Comparison of ENCODE assay signal across 7 mouse cellular contexts in the genomic region with DNA sequence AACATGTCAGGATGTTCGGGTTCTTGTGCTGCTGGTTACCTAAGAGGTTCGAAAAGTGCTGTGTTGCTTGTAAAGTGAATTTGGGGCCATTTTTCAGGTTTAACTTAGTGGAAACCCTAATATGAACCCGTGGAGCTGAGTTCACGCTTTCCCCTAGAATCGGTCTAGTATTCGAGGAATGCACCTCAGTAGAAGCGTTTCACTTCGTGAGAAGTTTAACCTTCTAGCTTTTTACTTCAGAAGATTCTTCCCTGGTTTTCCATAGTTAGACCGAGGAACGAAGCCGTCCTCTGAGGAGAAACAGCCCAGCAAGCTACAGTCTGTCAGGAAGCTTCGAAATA. TPM values are rescaled to one million over a fixed set of nuclear protein-coding genes. Genes with fewer than 3 reads are reported as not detected.
DNase-seq lines count a peak whose midpoint lies in the region; ATAC-seq and TF ChIP-seq lines count a peak whose summit lies in the region.

No protein-coding gene starts in this region.

- H3K4me1 ChIP-seq in lung, postnatal 0 days (ENCODE audit: insufficient read depth, low read depth, low read length): no peaks in the 10 kb centered on the region
- H3K4me1 ChIP-seq in limb, embryonic 10.5 days: peaks cover 18% of the 10 kb centered on the region
- peaks cover 5% of the 10 kb centered on the region for H3K4me1 ChIP-seq in olfactory bulb, adult 2 months (ENCODE audit: control insufficient read depth, insufficient read depth, low read length)

- no peak for DNase-seq in lung, postnatal 0 days (ENCODE audit: low spot score)
- DNase-seq in lung, postnatal 36 days: no peak
- no peak for DNase-seq in limb, embryonic 10.5 days (ENCODE audit: low spot score)
- DNase-seq in gastrocnemius, postnatal 4 days (ENCODE audit: low spot score in 2 of 2): no peak
- no peak for DNase-seq in kidney, postnatal 36 days

- H3K27ac ChIP-seq in lung, postnatal 0 days (ENCODE audit: low read length): no peak overlapping the region
- H3K27ac ChIP-seq in limb, embryonic 10.5 days: peak overlapping the region; percentile 92
- H3K27ac ChIP-seq in olfactory bulb, adult 2 months (ENCODE audit: insufficient read depth, low read depth, low read length): no peak overlapping the region

- H3K4me2 ChIP-seq in lung, postnatal 0 days (replicated peaks; ENCODE audit: low read depth, low read length): peak overlapping the region; percentile 71

- no peaks in the 10 kb centered on the region for H3K9me3 ChIP-seq in lung, postnatal 0 days (ENCODE audit: low read length)
- no peaks in the 10 kb centered on the region for H3K9me3 ChIP-seq in limb, embryonic 10.5 days (replicated peaks)

- H3K36me3 ChIP-seq in lung, postnatal 0 days (ENCODE audit: insufficient read depth, low read length): no peaks in the 10 kb centered on the region
- peaks cover 17% of the 10 kb centered on the region for H3K36me3 ChIP-seq in limb, embryonic 10.5 days

- H3K27me3 ChIP-seq in lung, postnatal 0 days (replicated peaks; ENCODE audit: insufficient read depth, low read length): no peaks in the 10 kb centered on the region
- H3K27me3 ChIP-seq in limb, embryonic 10.5 days (ENCODE audit: low read depth, poor library complexity, severe bottlenecking): no peaks in the 10 kb centered on the region

- WGBS in lung, postnatal 0 days: 7% methylated on average over 12 of the region's 12 CpGs
- WGBS in limb, embryonic 10.5 days: 14% methylated on average over 12 of the region's 12 CpGs
- 5% methylated on average over 12 of the region's 12 CpGs for WGBS in olfactory bulb, adult 2 months

- peak overlapping the region; percentile 84 for H3K4me3 ChIP-seq in lung, postnatal 0 days (ENCODE audit: low read depth, low read length)
- H3K4me3 ChIP-seq in limb, embryonic 10.5 days: peak overlapping the region; percentile 92
- peak overlapping the region; percentile 26 for H3K4me3 ChIP-seq in olfactory bulb, adult 2 months (ENCODE audit: insufficient read depth, low read depth, low read length)

- TF ChIP-seq EP300 in lung, postnatal 0 days (IDR thresholded peaks at IDR 0.05): no peak

- TF ChIP-seq POLR2A in olfactory bulb, adult 2 months (IDR thresholded peaks at IDR 0.05; ENCODE audit: insufficient read depth, low read depth, low read length): no peak

- TF ChIP-seq CTCF in lung, postnatal 0 days (IDR thresholded peaks at IDR 0.05): no peak
- TF ChIP-seq CTCF in olfactory bulb, adult 2 months (IDR thresholded peaks at IDR 0.05; ENCODE audit: insufficient read depth, low read depth, low read length): no peak

- peak; percentile 14 for ATAC-seq in lung, postnatal 0 days
- peak; percentile 38 for ATAC-seq in erythroblast, adult 5-6 weeks (replicated peaks; ENCODE audit: low FRiP score, poor library complexity, severe bottlenecking)

- H3K9ac ChIP-seq in lung, postnatal 0 days (replicated peaks; ENCODE audit: low read depth): peak overlapping the region; percentile 86

RNA-seq across cellular contexts. Expression of a gene that starts 0.3 kb away (rescaled TPM):
- 59.4 and 59.8 TPM in 2 replicates for polyA plus RNA-seq in lung, postnatal 0 days (2015; fragmentation: Nextera tagmentation; extraction: Ambion mirVana)
- total RNA-seq in erythroblast, adult 5-6 weeks (2015; ENCODE audit: low replicate concordance): 66.5 and 67.2 TPM in 2 replicates
- total RNA-seq in erythroblast, adult 5-6 weeks (2017; ENCODE audit: low replicate concordance): 76.7 and 82.2 TPM in 2 replicates
- 122 and 137 TPM in 2 replicates for polyA plus RNA-seq in limb, embryonic 10.5 days (2016; fragmentation: Nextera tagmentation; extraction: Ambion mirVana)
- polyA plus RNA-seq in olfactory bulb, adult 2 months (2012; ENCODE audit: insufficient read depth, insufficient read length, low replicate concordance, missing spikeins): not detected in 2 replicates
- 100 to 1,000 TPM in 1 of 2 experiments, 10 to 100 TPM in 1; 93.3 to 108 TPM for total RNA-seq in gastrocnemius, postnatal 4 days (2021)

Comparison
In these comparisons a context has a peak if more than half of its experiments do, and no peak if none do; other contexts are left out.
1. H3K4me3 ChIP-seq: peak in every context shown above with its lines; median percentile 92 in limb, embryonic 10.5 days; 84 in lung, postnatal 0 days; 26 in olfactory bulb, adult 2 months.